Mouse (Mus musculus) cortical plate, adult 2 months (tissue): ENCODE measurements around the gene Dmpk.

Experiments used
- CTCF ChIP-seq: fragments of 200-500 bp; IDR thresholded peaks from 2 replicates; pipeline ENCODE4 v1.5.1; 2011; ENCODE audit warnings: mild to moderate bottlenecking, control low read depth, low read length; ENCODE audit not compliant: insufficient read depth; ENCODE audit errors: extremely low read depth
- POLR2A ChIP-seq: fragments of 200-500 bp; IDR thresholded peaks from 2 replicates; pipeline ENCODE4 v1.6.1; 2011; ENCODE audit warnings: mild to moderate bottlenecking, low read length, control low read depth; ENCODE audit not compliant: insufficient read depth; ENCODE audit errors: extremely low read depth

DNA sequence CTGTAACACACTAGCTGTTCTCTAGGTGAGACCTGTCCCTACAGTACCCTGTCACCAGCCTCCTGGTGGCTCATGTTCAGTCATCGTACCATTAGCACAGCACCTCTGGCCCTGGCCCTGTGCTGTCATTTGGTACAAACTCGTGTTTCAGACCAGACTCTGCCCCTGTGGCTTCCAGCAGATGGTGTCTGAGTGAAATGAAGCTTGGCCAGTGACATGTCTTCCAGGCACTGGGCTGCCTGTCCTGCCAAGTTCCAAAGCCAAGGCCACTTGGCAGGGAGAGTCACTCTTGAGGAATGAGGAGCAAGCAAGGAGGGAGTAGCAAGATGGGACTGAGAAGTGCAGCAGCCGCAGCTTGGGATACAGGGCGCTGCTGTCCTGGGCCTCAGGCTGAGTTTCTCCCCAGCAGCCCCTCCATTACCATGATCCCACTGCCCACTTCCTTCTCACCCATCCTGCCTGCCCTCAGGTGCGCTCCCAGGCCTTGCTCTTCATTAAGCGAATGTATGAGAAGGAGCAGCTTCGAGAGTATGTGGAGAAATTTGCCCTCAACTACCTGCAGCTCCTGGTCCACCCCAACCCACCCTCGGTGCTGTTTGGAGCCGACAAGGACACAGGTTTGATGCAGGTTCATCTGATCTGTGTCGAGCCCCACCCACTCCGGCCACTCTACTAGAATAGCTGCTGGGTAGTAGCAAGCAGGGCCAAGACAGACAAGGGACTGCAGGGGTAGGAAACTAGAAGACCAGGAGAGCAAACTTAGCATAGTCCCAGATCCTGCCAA is 37.2 kb upstream of the Dmpk start:
- TF ChIP-seq CTCF (no peak), POLR2A (no peak)
